Mouse (Mus musculus): ENCODE results near the gene Zzz3.

DNA sequence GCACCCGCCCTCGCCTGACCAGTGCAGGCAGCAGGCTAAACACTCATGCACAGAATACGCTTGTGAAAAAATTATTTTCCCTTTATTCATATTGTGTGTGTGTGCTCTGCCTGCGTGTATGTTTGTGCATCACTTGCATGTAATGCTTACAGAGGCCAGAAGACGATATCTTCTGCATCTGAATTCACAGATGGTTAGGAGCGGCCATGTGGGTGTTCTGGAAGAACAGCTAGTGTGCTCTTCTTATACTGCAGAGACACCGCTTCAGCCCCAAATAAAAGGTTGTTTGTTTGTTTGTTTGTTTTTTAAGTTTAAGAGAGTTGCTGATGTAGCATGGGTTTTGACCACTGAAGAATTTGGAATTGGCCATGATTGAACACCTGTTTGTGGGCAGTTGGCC lies 10.1 kb downstream of the Zzz3 start:
- TF ChIP-seq GATA1 (IDR thresholded peaks at IDR 0.05; ENCODE audit: low read length) (no peak), TAL1 (IDR thresholded peaks at IDR 0.05; ENCODE audit: low read length) (no peak)

Measured in erythroblast, embryonic 14.5 days (primary cell).